Mouse (Mus musculus) lung, postnatal 0 days (tissue): ENCODE results near the gene Rnf133. TPM values are rescaled to one million over a fixed set of nuclear protein-coding genes. Genes with fewer than 3 reads are reported as not detected.
A peak's percentile ranks its signal among the peaks of the same experiment; 100 is the strongest.

Experiments used
- ATAC-seq: fragments of 200-750 bp; cut with Nextera tagmentation; 2 replicates; pipeline ENCODE4 v1.8.0; 2017; ENCODE audit warnings: moderate library complexity
- DNase-seq: peaks from one replicate; pipeline ENCODE4 v3.0.0-alpha.2; 2016; ENCODE audit warnings: low spot score
- H3K27ac ChIP-seq: fragments of 300-500 bp; sonication (generic); 2 replicates; pipeline ENCODE4 v1.5.1; 2014; ENCODE audit warnings: antibody characterized with exemption, mild to moderate bottlenecking, low read length, mixed read lengths
- H3K27me3 ChIP-seq: fragments of 300-500 bp; sonication (generic); replicated peaks from 2 replicates; pipeline ENCODE4 v1.6.1; 2014; ENCODE audit warnings: low read length, mixed read lengths; ENCODE audit not compliant: insufficient read depth
- H3K36me3 ChIP-seq: fragments of 300-500 bp; sonication (generic); 2 replicates; pipeline ENCODE4 v1.6.1; 2014; ENCODE audit warnings: low read length, mixed read lengths; ENCODE audit not compliant: insufficient read depth
- H3K4me1 ChIP-seq: fragments of 300-500 bp; sonication (generic); 2 replicates; pipeline ENCODE4 v1.6.1; 2014; ENCODE audit warnings: antibody characterized with exemption, low read depth, low read length, mixed read lengths; ENCODE audit not compliant: insufficient read depth
- H3K4me2 ChIP-seq: fragments of 300-500 bp; sonication (generic); replicated peaks from 2 replicates; pipeline ENCODE4 v1.6.1; 2014; ENCODE audit warnings: low read depth, mild to moderate bottlenecking, low read length, moderate library complexity, mixed read lengths
- H3K4me3 ChIP-seq: fragments of 300-500 bp; sonication (generic); 2 replicates; pipeline ENCODE4 v1.5.1; 2014; ENCODE audit warnings: low read depth, low read length
- H3K9ac ChIP-seq: fragments of 300-500 bp; sonication (generic); replicated peaks from 2 replicates; pipeline ENCODE4 v1.6.1; 2014; ENCODE audit warnings: low read depth, mild to moderate bottlenecking
- H3K9me3 ChIP-seq: fragments of 300-500 bp; sonication (generic); 2 replicates; pipeline ENCODE4 v1.6.1; 2016; ENCODE audit warnings: low read length, mixed read lengths
- CTCF ChIP-seq: IDR thresholded peaks from 2 replicates; pipeline ENCODE4 v1.5.1; 2016; ENCODE audit warnings: antibody characterized with exemption, mild to moderate bottlenecking
- EP300 ChIP-seq: IDR thresholded peaks from 2 replicates; pipeline ENCODE4 v1.6.1; 2016; ENCODE audit warnings: antibody characterized with exemption, mild to moderate bottlenecking, control low read depth
- WGBS: fragments of 180-500 bp; shearing (Covaris S2); extraction: QIAGEN DNeasy Blood & Tissue Kit; methylation state at CpG from one replicate; pipeline ENCODE4 v1.1.7; 2014; 5-methylcytosine and 5-hydroxymethylcytosine counted together
- polyA plus RNA-seq: library from polyadenylated mRNA; unstranded; fragments of >200 nt; fragmentation: Nextera tagmentation; extraction: Ambion mirVana; gene quantifications from 2 replicates; pipeline ENCODE4 v1.2.1, GENCODE M21; 2015

Rnf133 gene
- not detected in 2 replicates for polyA plus RNA-seq

- Histone ChIP-seq H3K4me1 (peaks cover 5% of the 10 kb centered on the region; the same call in 1 of the 2 replicates), H3K4me2 (no peak within 1 kb of the TSS), H3K9ac (no peak within 1 kb of the TSS), H3K4me3 (no peak within 1 kb of the TSS), H3K9me3 (no peaks in the 10 kb centered on the region), H3K27me3 (no peaks in the 10 kb centered on the region), H3K36me3 (no peaks in the 10 kb centered on the region), H3K27ac (no peak within 1 kb of the TSS)
- ATAC-seq (no peak), DNase-seq (no peak)
- WGBS: 73% methylated on average over 2 of the region's 2 CpGs
- TF ChIP-seq EP300 (no peak), CTCF (no peak)
Observed at GRCm38 (mm10) chr6:23650205-23650604, at the start of gene Rnf133. TSS of gene Rnf133 (minus strand) at chr6:23650305.

GRCm38 (mm10) chr6:23678172-23678571 is 28.1 kb upstream of the Rnf133 start:
- H3K9ac ChIP-seq: no peak overlapping the region
- H3K9me3 ChIP-seq: no peaks in the 10 kb centered on the region
- no peak for DNase-seq
- no peak overlapping the region for H3K4me2 ChIP-seq
- WGBS: 78% methylated on average over 1 of the region's 1 CpGs
- TF ChIP-seq CTCF (no peak), EP300 (no peak)
- no peaks in the 10 kb centered on the region for H3K4me1 ChIP-seq
- H3K36me3 ChIP-seq: no peaks in the 10 kb centered on the region
- H3K4me3 ChIP-seq: no peak overlapping the region
- no peaks in the 10 kb centered on the region for H3K27me3 ChIP-seq
- no peak overlapping the region for H3K27ac ChIP-seq
- ATAC-seq: no peak

GRCm38 (mm10) chr6:23655036-23655435 is 4.9 kb upstream of the Rnf133 start, which contains the start of gene Rnf148:
TSS of gene Rnf148 (minus strand) at chr6:23655136.
- H3K4me2 ChIP-seq: no peak within 1 kb of the TSS
- H3K27me3 ChIP-seq: no peaks in the 10 kb centered on the region
- 86% methylated on average over 2 of the region's 2 CpGs for WGBS
- H3K4me3 ChIP-seq: no peak within 1 kb of the TSS
- no peak for TF ChIP-seq CTCF
- no peak for TF ChIP-seq EP300
- no peaks in the 10 kb centered on the region for H3K36me3 ChIP-seq
- ATAC-seq (no peak), DNase-seq (no peak)
- no peaks in the 10 kb centered on the region for H3K9me3 ChIP-seq
- no peak within 1 kb of the TSS for H3K27ac ChIP-seq
- H3K4me1 ChIP-seq: no peaks in the 10 kb centered on the region
- H3K9ac ChIP-seq: no peak within 1 kb of the TSS

- Histone ChIP-seq H3K36me3 (no peaks in the 10 kb centered on the region), H3K27ac (no peak overlapping the region), H3K9ac (no peak overlapping the region), H3K9me3 (no peaks in the 10 kb centered on the region), H3K27me3 (no peaks in the 10 kb centered on the region), H3K4me2 (no peak overlapping the region), H3K4me1 (peaks cover 5% of the 10 kb centered on the region; the same call in 1 of the 2 replicates), H3K4me3 (no peak overlapping the region)
- DNase-seq (no peak), ATAC-seq (no peak)
- WGBS: 38% methylated on average over 8 of the region's 8 CpGs
- TF ChIP-seq EP300: no peak
Observed at GRCm38 (mm10) chr6:23648732-23649131, 1.4 kb downstream of the Rnf133 start.

- peak; percentile 52 for DNase-seq
- Histone ChIP-seq H3K4me3 (no peak overlapping the region), H3K4me1 (peaks cover 5% of the 10 kb centered on the region; the same call in 1 of the 2 replicates), H3K27me3 (no peaks in the 10 kb centered on the region), H3K4me2 (no peak overlapping the region), H3K36me3 (no peaks in the 10 kb centered on the region), H3K27ac (no peak overlapping the region), H3K9ac (no peak overlapping the region), H3K9me3 (no peaks in the 10 kb centered on the region)
- ATAC-seq: peak; percentile 40; the same call in 1 of the 2 replicates
- WGBS: 42% methylated on average over 7 of the region's 7 CpGs
- no peak for TF ChIP-seq CTCF
- no peak for TF ChIP-seq EP300
Observed at GRCm38 (mm10) chr6:23647627-23648247, 2.4 kb downstream of the Rnf133 start.

GRCm38 (mm10) chr6:23637081-23637480 is 13.0 kb downstream of the Rnf133 start:
- DNase-seq (peak; percentile 6), ATAC-seq (no peak)
- H3K9me3 ChIP-seq: no peaks in the 10 kb centered on the region
- H3K4me1 ChIP-seq: no peaks in the 10 kb centered on the region
- H3K9ac ChIP-seq: no peak overlapping the region
- H3K4me3 ChIP-seq: no peak overlapping the region
- WGBS: 41% methylated on average over 3 of the region's 3 CpGs
- H3K4me2 ChIP-seq: no peak overlapping the region
- H3K27ac ChIP-seq: no peak overlapping the region
- no peaks in the 10 kb centered on the region for H3K36me3 ChIP-seq
- no peaks in the 10 kb centered on the region for H3K27me3 ChIP-seq
- TF ChIP-seq CTCF (no peak), EP300 (no peak)
